Mouse (Mus musculus) gastrocnemius, postnatal 10 days (tissue): ENCODE data around the gene Stac. TPM values are rescaled to one million over a fixed set of nuclear protein-coding genes. Genes with fewer than 3 reads are reported as not detected.
A peak's percentile ranks its signal among the peaks of the same experiment; 100 is the strongest.

ENCODE experiments used
- DNase-seq: peaks from one replicate; pipeline ENCODE4 v3.0.0; 2021; ENCODE audit warnings: mixed read lengths
- long read RNA-seq, 2 experiments: library from polyadenylated mRNA; stranded (forward); transcript quantifications; one replicate each; pipeline ENCODE4 v2.0.0; 2021
- total RNA-seq, 2 experiments: library from RNA; stranded (reverse); gene quantifications; 2 replicates each; pipeline ENCODE4 v1.2.3; 2021

Gene Stac
- 1 to 10 TPM; 1.4 to 1.6 TPM for total RNA-seq
- long read RNA-seq, experiment 1, partial matches to known transcripts = 0 of 3 reads
- long read RNA-seq, experiment 1, other reads (novel, unspliced or antisense) = 1 of 3 reads
- long read RNA-seq, experiment 2, partial matches to known transcripts = 1 of 2 reads
- long read RNA-seq, experiment 2, other reads (novel, unspliced or antisense) = 0 of 2 reads

DNA sequence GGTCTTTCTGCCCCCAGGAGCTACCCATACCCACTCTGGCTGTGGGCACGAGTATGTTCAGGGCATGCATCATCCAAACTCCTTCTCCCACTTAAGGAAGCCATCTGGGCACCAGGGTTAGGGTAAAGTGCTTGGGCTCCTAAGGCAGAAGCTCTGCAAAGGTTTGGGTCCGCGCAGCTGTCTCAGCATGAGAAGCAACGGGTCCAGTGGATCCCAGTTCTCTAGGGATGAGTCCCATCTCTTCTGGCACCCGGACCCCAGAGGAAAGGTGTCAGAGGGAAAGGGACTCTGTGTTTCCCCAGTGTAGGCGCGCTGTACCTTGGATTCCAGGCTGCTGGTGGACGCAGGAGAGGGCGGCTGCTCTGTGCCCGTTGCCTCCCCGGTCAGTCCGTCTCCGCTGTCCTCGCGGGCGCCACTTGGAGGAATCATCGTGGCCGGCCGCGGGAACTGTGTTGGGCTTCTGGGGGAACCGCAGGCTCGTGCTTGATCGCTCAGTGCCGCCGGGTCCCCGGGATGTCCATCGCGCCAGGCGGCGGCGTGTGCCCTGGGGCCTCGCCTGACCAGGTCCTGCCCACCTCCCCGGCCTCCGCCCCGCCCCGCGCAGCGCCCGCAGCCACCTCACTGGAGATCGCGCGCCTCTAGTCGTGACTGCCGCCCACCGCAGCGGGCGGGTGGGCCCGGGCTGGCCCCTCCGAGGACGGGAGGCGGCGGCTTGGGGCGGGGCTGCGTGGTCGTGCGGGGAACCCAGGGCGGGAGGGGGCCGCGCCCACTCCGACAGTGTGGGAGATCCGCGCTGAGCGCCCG, at the start of gene Stac:
TSS of gene Stac (minus strand) at position 669 of the 804 bp plus-strand sequence.
- DNase-seq = peak; percentile 21

DNA sequence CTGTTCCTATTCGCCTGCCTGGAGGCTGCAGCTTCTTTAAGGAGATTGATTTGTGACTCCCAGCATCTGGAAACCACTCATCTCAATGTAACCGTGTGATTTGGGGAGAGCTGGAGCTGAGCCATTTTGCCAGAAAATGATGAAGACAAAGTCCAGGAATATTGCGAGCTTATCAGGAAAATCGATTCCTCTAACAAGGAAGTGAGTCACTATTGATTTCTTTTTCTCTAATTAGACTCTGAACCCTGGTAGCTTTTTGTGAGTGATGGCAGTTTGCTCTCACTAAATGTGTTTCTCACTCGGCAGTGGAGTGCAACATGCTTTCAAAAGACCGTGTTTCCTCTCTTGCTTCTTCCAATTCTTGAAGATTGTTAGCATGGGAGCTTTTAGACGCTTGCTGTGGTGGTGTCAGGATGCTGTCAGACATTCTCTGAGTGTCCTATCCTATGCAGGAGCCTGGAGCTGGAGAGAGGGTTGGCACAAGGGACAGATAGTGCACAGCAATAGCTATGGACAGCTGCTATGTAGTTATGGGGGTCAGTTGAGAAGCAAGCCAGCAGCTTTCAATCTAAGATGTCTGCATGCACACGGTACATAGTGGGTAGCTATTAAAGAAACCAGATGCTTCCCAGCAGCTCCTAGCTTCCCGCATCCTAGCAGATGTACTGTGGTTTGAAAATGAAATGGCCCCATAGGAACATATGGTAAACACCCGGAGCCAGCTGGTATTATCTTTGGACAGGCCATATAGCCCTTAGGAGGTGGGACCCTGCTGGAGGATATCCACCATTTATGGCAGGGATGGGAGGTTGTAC, 49.5 kb upstream of the Stac start:
- DNase-seq = no peak

DNA sequence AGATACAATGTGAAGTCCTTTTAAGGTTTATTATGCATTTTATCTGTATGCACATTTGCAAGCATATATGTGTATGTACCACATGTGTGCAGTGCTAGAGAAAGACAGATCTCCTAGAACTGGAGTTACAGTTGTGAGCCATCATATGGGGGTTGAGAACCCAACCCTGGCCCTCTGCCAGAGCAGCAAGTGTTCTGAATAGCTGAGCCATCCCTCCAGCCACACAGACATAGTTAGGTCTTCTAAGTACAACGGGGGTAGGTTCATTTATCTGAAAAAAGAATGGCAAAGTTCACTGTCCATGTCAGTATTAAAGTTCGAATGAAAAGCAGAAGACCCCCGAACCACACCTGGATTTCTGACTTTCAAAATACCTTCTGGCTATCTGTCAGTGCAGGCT, 48.9 kb upstream of the Stac start:
- DNase-seq = peak; percentile 8

DNA sequence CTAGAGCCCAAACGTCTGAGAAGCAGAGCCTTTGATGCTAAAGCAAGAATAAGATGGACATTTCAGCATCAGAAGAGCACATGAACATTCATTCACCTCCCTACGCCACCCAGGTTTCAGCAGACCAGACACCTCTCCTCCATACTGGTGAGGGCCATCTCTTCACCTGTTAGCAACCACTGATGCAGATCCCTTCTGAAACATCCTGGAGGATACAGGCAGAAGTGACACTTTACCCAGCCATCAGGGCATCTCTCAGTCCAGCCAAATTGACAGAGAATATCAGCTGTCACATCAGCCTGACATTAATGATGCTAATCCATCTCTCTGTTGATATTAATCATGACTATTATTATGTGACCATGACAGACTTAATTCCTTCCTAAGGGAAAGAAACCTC, 47.6 kb upstream of the Stac start:
- DNase-seq = no peak

DNA sequence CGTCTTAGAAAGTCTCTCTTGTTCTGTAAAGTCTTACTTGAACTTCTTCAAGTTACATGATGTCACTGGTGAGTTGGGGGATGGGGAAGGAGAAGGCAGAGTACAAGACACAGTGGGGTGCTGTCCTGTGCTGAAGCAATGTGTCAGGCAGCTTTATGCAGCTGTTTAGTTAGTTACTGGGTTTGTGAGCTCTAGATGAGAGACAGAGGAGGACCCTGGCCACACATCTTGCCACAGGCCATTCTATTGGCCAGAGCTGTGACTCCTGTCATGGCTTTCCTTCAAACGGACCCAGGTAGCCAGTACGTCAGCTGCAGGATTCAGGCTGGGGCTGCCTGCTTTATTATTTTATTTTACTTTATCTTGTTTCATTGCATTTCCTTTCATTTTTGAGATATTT, 45.8 kb upstream of the Stac start:
- DNase-seq = no peak

DNA sequence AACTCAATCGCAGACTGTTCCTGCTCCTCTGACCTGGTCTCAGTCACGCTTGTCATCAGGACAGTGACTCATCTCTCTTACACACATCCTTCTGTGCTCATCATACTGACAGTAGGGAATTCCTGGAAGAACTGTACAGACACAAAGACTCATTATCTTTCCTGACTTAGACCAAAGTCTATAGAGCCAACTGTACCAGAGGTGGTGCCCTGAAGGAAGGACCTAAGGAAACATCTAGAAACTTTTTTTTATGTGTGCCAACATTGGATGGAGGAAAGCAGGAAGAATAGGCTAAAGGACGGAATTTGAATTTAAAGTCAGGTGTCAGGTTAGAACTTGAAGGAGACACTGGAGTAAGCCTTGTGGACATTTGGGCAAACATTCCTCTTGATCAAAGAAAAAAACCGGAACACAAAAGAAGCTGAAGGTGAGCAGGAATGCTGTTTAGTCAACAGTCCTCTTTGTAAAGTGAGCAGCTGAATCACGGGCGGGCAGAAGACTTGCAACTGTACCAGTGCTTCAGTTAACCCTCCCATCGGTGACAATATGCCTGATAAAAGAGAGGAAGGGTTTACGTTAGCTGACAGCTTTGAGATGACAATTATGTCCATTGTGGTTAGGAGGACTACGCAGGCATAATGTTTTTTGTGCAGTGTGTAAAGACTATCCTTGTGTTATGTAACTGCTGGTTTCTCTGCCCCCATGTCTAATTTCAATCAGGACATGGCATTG, 42.0 kb upstream of the Stac start:
- no peak for DNase-seq

DNA sequence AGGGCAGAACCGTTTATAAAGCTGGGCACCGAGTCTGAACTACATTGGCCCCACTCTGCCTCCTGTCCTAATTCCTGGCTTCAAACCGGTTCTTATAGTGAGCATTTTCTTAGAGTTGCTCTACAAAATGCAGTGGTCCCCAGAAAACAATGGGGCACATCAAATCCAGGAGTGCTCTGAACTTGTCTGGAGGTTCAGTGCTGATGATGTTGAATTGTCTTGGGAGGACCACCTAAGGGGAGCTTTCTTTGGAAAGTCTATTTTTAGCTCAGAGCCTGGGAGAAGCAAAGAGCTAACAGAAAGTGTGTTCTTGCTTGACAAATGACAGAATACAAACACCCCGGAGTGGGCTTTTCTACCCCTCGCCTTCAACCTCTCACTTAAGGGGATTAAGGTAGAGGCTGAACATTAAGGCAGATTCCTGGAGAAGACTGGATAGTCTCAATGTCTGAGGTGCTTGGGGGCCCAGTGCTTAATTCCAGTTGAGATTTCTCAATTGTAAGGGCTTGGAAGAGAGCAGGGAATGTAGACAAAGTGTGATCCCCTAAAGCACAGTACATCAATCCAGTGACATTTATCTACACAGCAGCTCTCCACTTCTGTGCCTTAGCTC, 34.9 kb upstream of the Stac start:
- no peak for DNase-seq

DNA sequence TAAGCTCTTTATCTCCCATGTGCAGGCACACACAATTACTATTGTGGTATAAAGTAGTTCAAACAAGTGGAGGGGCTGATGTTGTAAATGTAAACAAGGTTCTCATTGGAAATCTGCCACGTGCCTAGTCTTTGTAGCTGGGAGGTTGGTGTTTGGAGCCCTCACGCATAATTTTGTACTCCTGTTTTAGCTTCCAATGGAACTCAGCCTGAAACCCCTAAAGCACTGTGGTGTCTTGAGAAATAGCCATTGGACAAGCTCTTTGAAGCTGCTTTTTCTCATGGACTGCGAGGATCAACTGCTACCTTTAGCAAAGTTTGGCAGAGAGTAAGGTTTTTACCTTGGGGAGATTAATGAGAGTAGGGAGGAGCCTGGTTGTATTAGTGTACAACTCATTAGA, 24.3 kb upstream of the Stac start:
- no peak for DNase-seq

DNA sequence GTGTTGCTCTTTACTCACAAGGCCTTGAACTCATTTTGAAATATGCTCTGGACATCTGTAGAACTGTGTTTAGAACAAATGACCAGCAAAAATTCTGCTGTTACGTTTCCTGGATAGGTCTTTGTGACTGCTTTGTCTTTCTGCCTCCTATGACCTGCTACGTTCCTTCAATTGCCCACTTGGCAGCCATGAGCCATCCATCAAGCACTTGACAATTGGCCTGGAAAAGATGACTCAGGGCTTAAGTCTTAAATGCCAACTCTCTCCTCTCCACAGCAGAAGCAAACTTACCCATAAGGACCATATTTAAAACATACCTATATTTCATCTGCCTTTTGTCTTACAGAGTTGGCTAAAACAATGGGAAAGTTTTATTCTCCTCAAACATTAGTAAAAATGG, 10.0 kb upstream of the Stac start:
- no peak for DNase-seq

DNA sequence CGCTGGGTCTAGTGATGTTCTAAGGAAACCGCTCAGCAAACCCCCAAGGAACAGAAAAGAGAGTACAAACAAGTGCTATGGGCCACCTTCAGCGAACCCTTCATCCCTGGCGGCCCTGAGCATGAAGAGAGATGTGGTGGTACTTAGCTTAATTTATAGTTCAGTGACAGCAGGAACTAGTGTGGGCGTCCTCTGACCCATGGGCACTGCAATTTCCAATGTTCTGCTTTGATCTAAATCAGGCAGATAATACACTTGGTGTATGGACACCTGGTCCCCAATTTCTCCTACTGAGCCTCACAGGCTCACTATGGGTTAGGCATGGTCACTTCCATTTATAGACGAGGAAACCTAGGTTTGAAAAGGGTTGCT, 322 bp upstream of the Stac start:
- DNase-seq = no peak

DNA sequence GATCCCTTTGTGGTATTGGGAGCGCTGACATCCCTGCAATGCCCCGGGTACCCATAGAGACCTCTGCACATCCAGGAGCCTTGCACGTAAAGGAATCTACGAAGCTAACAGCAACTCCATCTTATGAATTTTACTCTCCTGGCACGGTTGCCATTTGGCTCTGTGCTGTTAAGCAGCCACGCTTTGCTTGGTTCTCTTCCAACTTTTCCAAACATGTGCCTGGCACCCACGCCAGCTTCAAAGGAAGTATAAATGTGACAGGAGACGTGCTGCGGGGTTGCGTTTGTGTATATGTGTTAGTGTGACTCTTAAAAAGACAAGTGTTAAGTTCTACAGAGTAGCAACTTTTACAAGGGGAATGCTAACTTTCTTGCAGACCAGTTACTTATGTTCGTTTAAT, 1.0 kb downstream of the Stac start:
- DNase-seq = no peak

DNA sequence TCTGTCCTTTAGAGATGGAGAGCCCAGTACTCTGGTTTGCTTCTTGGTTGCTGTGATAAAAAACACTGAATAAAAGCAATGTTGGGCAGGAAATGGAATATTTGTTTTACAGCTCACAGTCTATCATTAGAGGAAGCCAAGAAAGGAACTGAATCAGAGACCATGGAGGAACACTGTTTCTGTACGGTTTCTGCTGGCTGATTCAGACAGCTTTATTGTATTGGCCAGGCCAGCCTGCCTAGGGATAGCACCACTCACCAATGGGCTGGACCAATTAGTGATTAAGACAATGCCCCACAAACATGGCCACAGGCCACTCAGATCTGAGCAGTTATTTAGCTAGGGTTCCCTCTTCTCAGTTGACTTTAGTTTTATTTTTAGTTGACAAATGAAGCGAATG, 6.0 kb downstream of the Stac start:
- DNase-seq = no peak

DNA sequence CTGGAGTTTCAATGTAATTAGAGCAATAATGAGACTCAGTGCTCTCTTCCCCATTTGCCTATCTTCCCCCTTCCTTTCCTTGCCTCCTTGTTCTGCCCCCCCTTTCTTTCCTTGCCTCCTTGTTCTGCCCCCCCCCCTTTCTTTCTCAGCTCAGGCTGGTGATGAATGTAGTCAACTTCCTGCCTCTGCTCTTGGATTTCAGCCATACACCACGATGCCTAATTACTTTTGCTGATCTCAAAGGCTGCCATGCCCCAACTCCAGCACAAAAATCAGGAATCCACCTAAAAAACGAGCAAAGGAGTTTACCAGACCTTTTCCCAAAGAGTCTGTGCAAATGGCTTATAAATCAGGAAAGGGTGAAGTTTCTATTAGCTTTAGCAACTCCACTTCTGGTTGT, 10.6 kb downstream of the Stac start:
- no peak for DNase-seq

DNA sequence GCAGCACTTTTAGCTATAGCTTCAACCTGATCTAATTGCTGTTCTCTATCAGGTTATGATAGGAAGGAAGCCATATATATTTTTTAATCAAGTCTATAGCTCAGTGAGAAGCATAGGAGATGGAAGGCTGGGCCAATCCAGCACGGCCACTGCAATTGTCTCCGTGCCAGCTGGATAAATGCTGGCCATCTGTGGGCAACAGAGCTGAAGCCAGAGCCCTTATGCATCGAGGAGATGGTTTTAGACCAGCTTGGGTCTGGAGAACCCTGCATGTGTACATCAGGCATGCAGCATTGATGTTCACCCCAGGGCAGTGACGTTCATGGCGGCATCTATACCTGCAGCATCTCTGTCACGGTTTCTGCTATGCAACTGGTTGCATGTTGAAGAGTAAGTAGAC, 20.3 kb downstream of the Stac start:
- DNase-seq = no peak

DNA sequence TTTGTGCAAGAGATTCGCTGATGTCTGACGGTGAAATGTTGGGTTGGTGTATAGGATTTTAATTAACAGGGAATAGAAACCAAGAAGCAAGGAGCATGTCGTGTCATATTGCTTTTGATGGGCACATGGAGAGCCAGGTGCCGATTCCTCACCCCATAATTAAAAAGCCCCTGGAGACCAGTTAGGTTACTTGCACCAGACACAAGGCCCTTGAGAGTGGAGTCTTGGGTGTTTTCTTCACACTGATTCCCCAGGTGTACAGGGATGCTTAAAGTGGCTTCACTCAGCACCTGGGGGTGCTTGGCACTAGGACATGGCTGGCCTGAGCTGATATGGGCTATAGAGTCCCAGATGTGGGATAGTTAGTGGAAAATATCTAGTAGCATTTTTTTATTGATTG, 35.1 kb downstream of the Stac start:
- no peak for DNase-seq

DNA sequence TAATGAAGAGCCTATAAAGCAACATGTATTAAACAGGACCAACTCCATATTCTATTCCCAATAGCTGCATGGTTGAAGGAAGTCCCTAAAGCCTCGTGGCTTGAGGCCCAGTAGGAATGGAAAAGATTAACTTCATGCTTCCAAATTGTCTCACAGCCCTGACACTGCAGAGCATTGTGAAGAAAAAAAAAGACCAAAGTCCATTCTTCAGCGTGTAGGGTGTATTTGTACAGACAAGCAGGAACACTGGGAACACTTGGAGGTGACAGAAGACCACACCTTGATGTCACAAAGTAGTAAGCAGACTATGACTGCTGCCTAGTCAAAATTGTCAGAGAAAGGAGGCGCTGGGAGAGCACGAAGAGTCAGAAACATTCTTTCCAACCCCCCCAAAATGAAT, 45.9 kb downstream of the Stac start:
- DNase-seq = no peak

DNA sequence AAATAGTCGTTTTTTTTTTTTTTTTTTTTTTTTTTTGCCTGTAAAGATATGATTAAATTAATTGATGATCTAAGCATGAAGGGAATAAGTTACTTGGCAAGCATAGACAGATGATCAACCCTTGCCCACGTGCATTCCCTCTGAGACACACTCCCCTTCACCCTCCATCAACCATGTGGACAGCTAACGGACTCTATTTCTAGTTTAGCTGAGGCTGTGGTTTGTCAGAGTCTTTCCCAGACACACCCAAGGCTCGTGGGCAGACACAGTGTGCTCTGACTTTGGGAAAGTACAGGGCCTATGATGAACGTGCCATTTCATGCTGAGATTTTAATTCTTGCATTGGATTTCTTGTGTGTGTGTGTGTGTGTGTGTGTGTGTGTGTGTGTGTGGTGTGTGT, 46.8 kb downstream of the Stac start:
- no peak for DNase-seq

DNA sequence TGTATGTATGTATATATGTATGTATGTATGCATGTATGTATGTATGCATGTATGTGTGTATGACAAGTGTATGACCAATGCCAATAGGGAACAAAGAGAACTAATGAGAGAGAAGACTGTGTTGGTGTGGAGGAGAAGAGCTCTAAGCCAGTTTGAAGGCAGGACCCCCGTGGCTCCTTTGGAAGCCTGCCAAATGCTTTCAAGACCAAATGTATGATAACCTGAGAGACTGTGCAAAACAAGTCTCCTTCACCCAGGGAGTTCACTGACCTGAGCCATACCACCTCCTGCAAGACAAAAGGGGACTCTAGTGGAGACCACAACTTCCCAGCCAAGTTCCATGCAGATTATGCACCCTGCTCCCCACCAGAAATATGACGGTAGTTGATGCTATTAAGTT, 52.5 kb downstream of the Stac start:
- no peak for DNase-seq

DNA sequence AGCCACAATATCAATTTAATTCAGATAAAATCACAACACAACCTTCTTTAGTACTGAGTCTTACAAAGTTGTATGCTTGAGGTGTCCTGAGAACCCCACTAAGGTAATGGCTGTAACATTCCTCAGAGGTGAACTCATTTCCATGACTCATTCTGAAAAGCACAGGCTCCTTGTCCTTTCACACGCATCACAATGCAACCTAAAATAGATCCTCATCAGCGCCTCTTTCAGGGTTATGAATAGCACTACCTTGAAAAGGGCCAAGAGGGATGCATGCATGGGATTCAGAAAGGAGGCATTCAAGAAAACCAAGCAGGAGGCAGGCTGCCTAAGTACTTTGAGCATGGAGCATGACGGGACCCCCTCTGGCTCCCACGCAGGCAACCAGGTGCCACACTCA, 57.3 kb downstream of the Stac start:
- no peak for DNase-seq

DNA sequence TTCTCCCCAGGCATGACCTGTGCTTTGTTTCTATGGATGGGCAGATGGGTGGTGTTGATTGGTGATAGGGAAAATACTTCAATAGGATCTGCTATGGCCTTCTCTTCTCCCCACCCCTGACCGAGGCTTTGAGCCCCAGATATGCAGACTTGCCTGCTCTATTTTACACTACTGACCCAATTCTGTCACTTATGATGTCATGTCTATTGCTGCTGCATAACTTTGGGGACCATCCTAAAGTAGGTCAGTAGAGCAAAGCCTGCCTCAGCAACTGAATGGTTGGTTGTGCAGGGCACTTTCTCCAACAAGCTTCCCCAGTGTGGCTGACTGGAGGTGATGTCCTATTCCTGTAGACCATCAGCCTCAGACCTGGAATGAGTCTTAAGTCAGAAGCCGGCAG, 69.0 kb downstream of the Stac start:
- no peak for DNase-seq

DNA sequence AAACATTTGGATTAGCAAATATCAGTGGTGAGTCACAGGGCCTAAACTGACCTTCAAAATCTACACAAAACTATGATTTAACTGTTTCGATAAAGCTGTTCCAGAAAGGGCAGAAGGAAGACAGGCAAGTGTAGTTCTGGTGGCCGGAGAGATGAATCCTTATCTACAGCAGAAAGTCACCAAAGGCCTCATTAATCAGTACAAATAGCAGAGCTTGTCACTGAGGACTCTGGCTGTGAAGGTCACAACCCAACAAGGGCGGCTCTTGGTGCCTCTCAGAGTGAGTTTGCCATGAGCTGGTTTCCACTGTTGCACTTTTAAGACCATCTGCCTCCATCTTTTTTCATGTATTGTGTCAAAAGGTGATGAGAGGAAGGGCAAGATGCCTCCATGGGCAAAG, 78.8 kb downstream of the Stac start:
- DNase-seq = no peak

DNA sequence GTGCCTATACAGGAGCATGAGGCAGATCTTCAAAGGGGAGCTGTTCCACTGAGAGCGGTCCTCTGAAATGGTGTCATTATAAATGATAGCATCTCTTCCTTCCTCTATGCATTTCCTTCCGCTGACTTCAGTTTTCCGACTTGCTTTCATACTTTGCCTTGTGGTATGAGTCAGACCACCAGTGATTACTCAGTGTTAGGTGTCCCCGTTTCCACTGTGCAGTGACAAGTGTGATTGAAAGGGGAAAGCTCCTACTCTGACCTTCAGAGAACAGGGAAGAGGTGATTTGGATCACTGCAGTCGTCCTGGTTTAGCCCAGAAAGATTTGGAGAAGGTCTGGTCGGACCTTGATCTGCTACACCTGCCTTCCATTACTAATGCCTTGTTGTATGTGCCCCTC, 81.4 kb downstream of the Stac start:
- DNase-seq = no peak
